Mouse (Mus musculus) stomach, embryonic 15.5 days (tissue): ENCODE data around the gene Cpeb4. TPM values are rescaled to one million over a fixed set of nuclear protein-coding genes. Genes with fewer than 3 reads are reported as not detected.
A peak's percentile ranks its signal among the peaks of the same experiment; 100 is the strongest.

Source experiments
- ATAC-seq: fragments of 200-750 bp; cut with Nextera tagmentation; 2 replicates; pipeline ENCODE4 v1.8.0; 2017; ENCODE audit warnings: low read depth, moderate number of reproducible peaks, moderate TSS enrichment; ENCODE audit not compliant: insufficient read depth, low FRiP score
- H3K27ac ChIP-seq: fragments of 300-500 bp; sonication (generic); 2 replicates; pipeline ENCODE4 v1.5.1; 2015; ENCODE audit warnings: mild to moderate bottlenecking, inconsistent platforms
- H3K27me3 ChIP-seq: fragments of 300-500 bp; sonication (generic); replicated peaks from 2 replicates; pipeline ENCODE4 v1.6.1; 2015; ENCODE audit warnings: inconsistent platforms
- H3K36me3 ChIP-seq: fragments of 300-500 bp; sonication (generic); 2 replicates; pipeline ENCODE4 v1.6.1; 2015; ENCODE audit warnings: inconsistent platforms
- H3K4me1 ChIP-seq: fragments of 300-500 bp; sonication (generic); 2 replicates; pipeline ENCODE4 v1.6.1; 2015; ENCODE audit warnings: inconsistent platforms
- H3K4me2 ChIP-seq: fragments of 300-500 bp; sonication (generic); 2 replicates; pipeline ENCODE4 v1.6.1; 2015; ENCODE audit warnings: mild to moderate bottlenecking, inconsistent platforms
- H3K4me3 ChIP-seq: fragments of 300-500 bp; sonication (generic); replicated peaks from 2 replicates; pipeline ENCODE4 v1.5.1; 2015; ENCODE audit warnings: inconsistent platforms
- H3K9ac ChIP-seq: fragments of 300-500 bp; sonication (generic); 2 replicates; pipeline ENCODE4 v1.6.1; 2015; ENCODE audit warnings: inconsistent platforms
- H3K9me3 ChIP-seq: fragments of 300-500 bp; sonication (generic); 2 replicates; pipeline ENCODE4 v1.6.1; 2016; ENCODE audit warnings: inconsistent platforms
- WGBS: fragments of 180-500 bp; shearing (Covaris S2); methylation state at CpG from one replicate; pipeline ENCODE4 v1.1.7; 2015; 5-methylcytosine and 5-hydroxymethylcytosine counted together
- polyA plus RNA-seq: library from polyadenylated mRNA; unstranded; fragments of >200 nt; fragmentation: Nextera tagmentation; extraction: Ambion mirVana; gene quantifications from 2 replicates; pipeline ENCODE4 v1.2.1, GENCODE M21; 2015

Gene Cpeb4
- polyA plus RNA-seq, 1 experiment from 2014 or later: 4.6 TPM

DNA sequence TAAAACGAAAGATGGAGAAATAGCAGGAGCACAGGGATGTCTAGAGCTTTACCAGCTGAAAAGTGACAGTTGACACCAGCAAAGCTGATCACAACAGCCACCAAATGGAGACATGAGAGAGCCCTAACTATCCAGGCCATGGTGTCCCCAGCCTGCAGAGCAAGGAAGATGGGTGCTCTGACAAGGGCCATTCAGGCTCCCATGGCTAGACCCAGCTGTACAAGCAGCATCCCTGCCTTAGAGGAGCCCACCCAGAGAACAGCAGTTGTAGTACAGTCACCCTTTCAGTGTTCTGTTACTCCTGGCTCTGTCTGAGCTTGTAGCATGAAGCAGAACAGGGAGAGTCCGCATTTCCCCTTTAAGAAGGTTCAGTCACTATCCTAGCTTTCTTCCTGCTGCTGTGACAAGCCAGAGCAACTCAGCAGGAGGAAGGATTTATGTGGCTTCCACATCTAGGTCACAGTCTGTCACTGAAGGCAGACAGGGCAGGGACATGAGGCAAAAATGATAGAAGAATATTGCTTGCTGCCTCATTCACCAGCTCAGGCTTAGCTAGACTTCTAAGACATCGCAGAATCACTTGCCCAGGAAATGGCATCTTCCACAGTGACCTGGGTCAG is 21.7 kb upstream of the Cpeb4 start:
- WGBS: 79% methylated on average over 3 of the region's 3 CpGs
- Histone ChIP-seq H3K4me3 (no peak overlapping the region), H3K27ac (no peak overlapping the region), H3K4me2 (no peak overlapping the region), H3K9me3 (no peaks in the 10 kb centered on the region), H3K4me1 (no peaks in the 10 kb centered on the region), H3K36me3 (no peaks in the 10 kb centered on the region), H3K9ac (no peak overlapping the region), H3K27me3 (no peaks in the 10 kb centered on the region)
- ATAC-seq: no peak

- no peaks in the 10 kb centered on the region for H3K36me3 ChIP-seq
- no peaks in the 10 kb centered on the region for H3K4me1 ChIP-seq
- no peak for ATAC-seq
- H3K27ac ChIP-seq: no peak overlapping the region
- no peak overlapping the region for H3K9ac ChIP-seq
- H3K9me3 ChIP-seq: no peaks in the 10 kb centered on the region
- no peaks in the 10 kb centered on the region for H3K27me3 ChIP-seq
- no peak overlapping the region for H3K4me3 ChIP-seq
- no peak overlapping the region for H3K4me2 ChIP-seq
- 80% methylated on average over 5 of the region's 5 CpGs for WGBS
Observed at GRCm38 (mm10) chr11:31850995-31851394, 21.0 kb upstream of the Cpeb4 start.

- no peak; the same call in 1 of the 2 replicates for ATAC-seq
- no peaks in the 10 kb centered on the region for H3K9me3 ChIP-seq
- no peak overlapping the region for H3K4me2 ChIP-seq
- 0 out of 2 replicates have a peak overlapping the region, but pooled peaks have one; percentile 18 for H3K27ac ChIP-seq
- whole genome bisulfite sequencing: 69% methylated on average over 4 of the region's 4 CpGs
- no peaks in the 10 kb centered on the region for H3K27me3 ChIP-seq
- no peak overlapping the region for H3K9ac ChIP-seq
- no peak overlapping the region for H3K4me3 ChIP-seq
- no peaks in the 10 kb centered on the region for H3K4me1 ChIP-seq
- no peaks in the 10 kb centered on the region for H3K36me3 ChIP-seq
Observed at GRCm38 (mm10) chr11:31851702-31852560, 20.1 kb upstream of the Cpeb4 start.

DNA sequence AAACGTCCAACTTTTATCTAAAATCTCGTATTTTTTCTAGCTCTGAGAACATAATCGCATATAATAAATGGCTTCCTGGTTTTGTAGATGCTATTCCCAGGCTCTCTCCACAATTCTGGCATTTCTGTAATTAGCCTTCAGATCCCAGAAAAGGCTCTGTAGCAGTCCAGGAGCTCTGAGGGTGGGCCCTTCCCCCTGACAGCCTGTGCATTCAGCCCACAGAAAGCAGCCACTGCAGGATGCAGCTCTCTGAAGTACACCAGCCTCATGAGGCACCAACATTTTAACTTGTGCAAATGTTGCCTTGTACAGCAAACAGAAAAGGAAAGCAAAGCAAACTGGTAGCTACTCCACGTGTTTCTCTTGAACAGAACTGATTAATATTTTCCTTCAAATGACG is 17.1 kb upstream of the Cpeb4 start:
- Histone ChIP-seq H3K9ac (no peak overlapping the region), H3K9me3 (no peaks in the 10 kb centered on the region), H3K36me3 (no peaks in the 10 kb centered on the region), H3K27me3 (no peaks in the 10 kb centered on the region), H3K4me3 (no peak overlapping the region), H3K4me1 (no peaks in the 10 kb centered on the region), H3K4me2 (no peak overlapping the region), H3K27ac (no peak overlapping the region)
- no peak for ATAC-seq
- 64% methylated on average over 5 of the region's 5 CpGs for WGBS

- Histone ChIP-seq H3K4me2 (no peak overlapping the region), H3K27ac (no peak overlapping the region), H3K27me3 (no peaks in the 10 kb centered on the region), H3K9me3 (no peaks in the 10 kb centered on the region), H3K4me1 (no peaks in the 10 kb centered on the region), H3K9ac (no peak overlapping the region), H3K36me3 (no peaks in the 10 kb centered on the region), H3K4me3 (no peak overlapping the region)
- no peak for ATAC-seq
- WGBS: 78% methylated on average over 4 of the region's 4 CpGs
Observed at GRCm38 (mm10) chr11:31857479-31857878, 14.5 kb upstream of the Cpeb4 start.

DNA sequence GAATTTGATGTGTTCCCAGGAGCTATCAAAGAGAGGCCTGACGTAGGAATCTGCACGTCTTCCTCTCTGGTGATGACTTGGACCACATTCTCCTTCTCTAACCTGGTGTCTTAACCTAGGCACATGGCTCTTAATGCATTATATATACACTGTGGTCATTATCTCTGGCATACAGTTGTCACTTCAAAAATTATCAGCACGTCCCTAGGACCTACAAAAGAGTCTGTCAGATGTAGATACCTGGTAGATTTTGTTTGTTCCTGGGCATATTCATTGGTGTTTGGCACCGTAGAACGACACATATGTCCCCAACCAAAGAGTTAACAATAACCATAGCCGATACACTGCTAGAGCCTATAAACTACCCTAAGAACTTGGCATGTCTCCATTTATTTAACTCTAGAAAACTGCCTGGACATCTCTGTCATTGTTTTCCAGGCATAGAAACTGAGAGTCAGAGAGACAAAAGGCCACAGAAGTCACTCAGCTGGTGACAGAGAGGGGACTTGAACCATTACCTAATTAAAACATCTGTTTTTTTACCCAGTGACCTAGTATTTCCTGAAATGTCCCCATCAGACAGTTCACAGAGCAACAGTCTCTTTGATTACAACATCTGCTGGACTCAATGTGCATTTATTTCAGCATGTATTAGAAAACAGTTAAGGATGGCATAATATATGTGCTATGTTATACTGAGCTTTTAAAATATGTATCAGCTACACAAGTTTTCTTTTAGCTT is 10.7 kb upstream of the Cpeb4 start:
- H3K4me2 ChIP-seq: no peak overlapping the region
- no peaks in the 10 kb centered on the region for H3K4me1 ChIP-seq
- H3K4me3 ChIP-seq: no peak overlapping the region
- H3K27ac ChIP-seq: no peak overlapping the region
- no peaks in the 10 kb centered on the region for H3K36me3 ChIP-seq
- WGBS: 77% methylated on average over 6 of the region's 6 CpGs
- ATAC-seq: peak; percentile 88
- H3K9ac ChIP-seq: no peak overlapping the region
- no peaks in the 10 kb centered on the region for H3K9me3 ChIP-seq
- H3K27me3 ChIP-seq: no peaks in the 10 kb centered on the region

DNA sequence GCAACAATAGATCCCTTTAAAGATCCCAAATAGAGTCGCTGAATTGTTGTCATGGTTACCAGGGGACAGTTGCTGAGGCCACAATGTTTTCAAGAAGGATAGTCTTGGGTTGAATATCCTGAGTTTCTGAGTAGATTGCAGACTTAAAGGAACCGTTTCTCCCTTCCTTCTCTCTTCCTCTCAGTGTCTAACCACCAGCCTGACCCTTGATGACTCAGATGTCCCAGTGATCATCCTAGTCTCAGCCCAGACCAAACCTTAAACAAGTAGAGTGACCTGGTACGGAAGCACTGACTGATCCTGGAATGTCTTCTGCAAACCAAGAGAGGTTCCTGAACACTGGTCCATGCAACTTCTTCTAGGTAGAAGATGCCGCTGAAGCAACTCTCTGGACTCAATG is 4.0 kb upstream of the Cpeb4 start:
- no peaks in the 10 kb centered on the region for H3K36me3 ChIP-seq
- H3K4me3 ChIP-seq: no peak overlapping the region
- no peak overlapping the region for H3K9ac ChIP-seq
- ATAC-seq: no peak
- WGBS: 73% methylated on average over 4 of the region's 4 CpGs
- no peak overlapping the region for H3K4me2 ChIP-seq
- no peaks in the 10 kb centered on the region for H3K27me3 ChIP-seq
- H3K27ac ChIP-seq: no peak overlapping the region
- H3K4me1 ChIP-seq: no peaks in the 10 kb centered on the region
- H3K9me3 ChIP-seq: no peaks in the 10 kb centered on the region

DNA sequence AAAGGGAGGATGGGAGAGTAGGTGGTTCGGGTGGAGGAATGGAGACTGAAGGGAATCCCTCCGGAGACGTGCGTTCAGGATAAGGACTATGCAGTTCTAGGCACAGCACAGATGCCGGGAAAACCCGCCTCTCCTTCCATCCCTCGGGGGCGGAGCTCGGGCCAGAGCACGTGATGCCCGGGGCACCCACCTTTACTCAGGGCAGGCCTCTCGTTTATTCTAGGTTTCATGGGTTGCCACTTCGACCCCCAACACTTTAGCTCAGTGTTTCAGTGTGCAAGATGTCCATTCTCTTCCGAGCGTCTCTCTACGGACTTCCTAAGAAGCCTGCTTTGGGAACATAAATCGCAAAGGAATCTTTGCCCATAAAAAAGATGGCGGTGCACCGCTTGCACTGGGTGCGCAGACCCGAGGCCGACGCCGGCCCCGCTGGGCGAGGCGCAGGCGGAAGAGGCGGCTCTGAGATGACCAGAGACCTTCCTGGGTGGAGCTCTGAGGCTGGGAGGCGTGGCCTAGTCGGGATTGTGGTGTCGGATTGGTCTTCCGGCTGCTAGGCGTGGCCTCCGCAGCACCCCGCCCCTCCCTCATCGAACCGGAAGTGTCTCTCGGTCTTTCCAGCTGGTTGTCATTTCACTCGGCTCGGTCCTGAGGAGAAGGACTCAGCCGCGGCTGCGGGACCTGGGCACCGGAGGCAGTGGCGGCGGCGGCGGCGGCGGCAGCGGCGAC is 1.6 kb upstream of the Cpeb4 start:
- Histone ChIP-seq H3K27me3 (no peaks in the 10 kb centered on the region), H3K4me1 (no peaks in the 10 kb centered on the region), H3K4me3 (peak overlapping the region; percentile 83), H3K36me3 (no peaks in the 10 kb centered on the region), H3K4me2 (peak overlapping the region; percentile 83), H3K9me3 (no peaks in the 10 kb centered on the region), H3K9ac (peak overlapping the region; percentile 68; the same call in 1 of the 2 replicates), H3K27ac (peak overlapping the region; percentile 85)
- WGBS: under 1% methylated on average over 53 of the region's 53 CpGs
- peak; percentile 100 for ATAC-seq

DNA sequence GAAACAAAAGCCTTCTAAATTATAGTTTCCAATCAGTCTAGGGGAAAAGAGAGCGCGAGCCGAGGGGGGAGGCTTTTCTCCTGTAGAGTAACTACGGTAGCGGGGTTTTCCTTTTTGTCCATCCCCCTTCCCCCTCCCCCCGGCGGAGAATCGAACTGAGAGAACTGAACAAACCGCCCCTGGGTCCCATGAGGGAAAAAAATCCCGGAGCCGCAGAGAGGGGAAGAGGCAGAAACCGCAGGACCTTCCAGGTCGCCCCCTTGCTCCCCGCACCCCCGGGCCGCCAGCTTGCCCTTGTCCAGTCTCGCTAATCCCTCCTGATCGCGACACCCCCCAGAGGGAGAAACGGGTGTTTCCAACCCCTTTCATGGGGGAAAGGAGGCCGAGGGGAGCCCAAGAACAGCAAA is 873 bp upstream of the Cpeb4 start:
- Histone ChIP-seq H3K9ac (peak overlapping the region; percentile 68; the same call in 1 of the 2 replicates), H3K4me3 (peak overlapping the region; percentile 83), H3K9me3 (no peaks in the 10 kb centered on the region), H3K27me3 (no peaks in the 10 kb centered on the region), H3K4me1 (no peaks in the 10 kb centered on the region), H3K27ac (peak overlapping the region; percentile 67; the same call in 1 of the 2 replicates), H3K36me3 (no peaks in the 10 kb centered on the region), H3K4me2 (peak overlapping the region; percentile 83)
- 0% methylated on average over 18 of the region's 21 CpGs for WGBS
- no peak for ATAC-seq

- Histone ChIP-seq H3K9ac (no peak overlapping the region), H3K36me3 (no peaks in the 10 kb centered on the region), H3K4me3 (peak overlapping the region; percentile 28), H3K27me3 (no peaks in the 10 kb centered on the region), H3K9me3 (no peaks in the 10 kb centered on the region), H3K27ac (no peak overlapping the region), H3K4me2 (peak overlapping the region; percentile 50), H3K4me1 (no peaks in the 10 kb centered on the region)
- WGBS: 55% methylated on average over 15 of the region's 15 CpGs
- ATAC-seq: no peak
Observed at GRCm38 (mm10) chr11:31872546-31873261, 693 bp downstream of the Cpeb4 start.

DNA sequence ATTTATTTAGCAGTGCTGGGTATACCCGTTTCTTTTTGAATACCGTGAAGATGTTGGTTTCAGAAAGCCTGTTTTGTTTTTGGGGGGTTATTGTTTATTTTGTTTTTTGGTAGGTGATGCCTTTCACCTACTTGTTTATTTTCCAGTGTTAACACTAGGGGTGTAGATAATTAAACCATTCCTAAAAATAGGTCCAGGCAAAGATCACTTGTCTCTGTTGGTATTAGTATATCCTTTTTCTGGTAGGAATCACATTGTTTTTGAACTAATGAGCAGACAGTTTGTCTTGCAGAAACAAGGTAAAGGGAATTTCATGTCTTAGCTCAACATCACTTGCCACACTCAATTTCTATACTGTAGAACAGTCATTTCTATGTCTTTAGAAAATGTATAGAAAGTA is 2.1 kb downstream of the Cpeb4 start:
- H3K4me1 ChIP-seq: no peaks in the 10 kb centered on the region
- peak overlapping the region; percentile 14; the same call in 1 of the 2 replicates for H3K4me2 ChIP-seq
- H3K4me3 ChIP-seq: no peak overlapping the region
- H3K9me3 ChIP-seq: no peaks in the 10 kb centered on the region
- no peaks in the 10 kb centered on the region for H3K36me3 ChIP-seq
- ATAC-seq: no peak
- H3K27me3 ChIP-seq: no peaks in the 10 kb centered on the region
- no peak overlapping the region for H3K27ac ChIP-seq
- no peak overlapping the region for H3K9ac ChIP-seq
- WGBS: 53% methylated on average over 2 of the region's 2 CpGs
